Mouse (Mus musculus) cerebellum, postnatal 14 days (tissue): ENCODE data around the gene Vmn2r90.
"Not testable (repeated sequence)": the region's sequence is repeated elsewhere in the genome, so short reads cannot be mapped to it uniquely, and the experiment has no call there.

Experiments
- DNase-seq, 2 experiments: peaks; one replicate each; pipeline ENCODE4 v3.0.0; 2021; ENCODE audit warnings: mixed read lengths in 2 of 2

The Vmn2r90 gene

DNA sequence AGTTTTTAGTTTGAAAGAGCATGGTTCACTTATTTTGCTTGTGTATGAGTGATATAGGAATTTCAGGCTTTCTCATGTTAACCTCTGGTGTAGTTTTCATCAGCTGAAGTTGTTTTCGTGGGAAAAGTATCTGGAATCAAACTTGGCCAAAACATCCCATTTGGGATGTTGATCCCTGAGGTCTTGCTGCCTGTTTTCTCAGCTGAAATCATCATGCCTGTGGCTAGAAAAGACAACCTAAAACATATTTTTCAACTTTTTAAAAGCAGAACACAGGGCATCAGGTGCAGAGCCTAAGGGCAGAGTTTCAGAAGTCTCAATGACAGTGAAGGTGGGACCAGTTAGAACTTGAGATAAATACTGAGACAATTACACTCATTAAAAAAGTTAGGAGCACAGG is at the start of gene Vmn2r90:
TSS of gene Vmn2r90 (plus strand) at position 301 of the 400 bp plus-strand sequence.
- DNase-seq: no peak

DNA sequence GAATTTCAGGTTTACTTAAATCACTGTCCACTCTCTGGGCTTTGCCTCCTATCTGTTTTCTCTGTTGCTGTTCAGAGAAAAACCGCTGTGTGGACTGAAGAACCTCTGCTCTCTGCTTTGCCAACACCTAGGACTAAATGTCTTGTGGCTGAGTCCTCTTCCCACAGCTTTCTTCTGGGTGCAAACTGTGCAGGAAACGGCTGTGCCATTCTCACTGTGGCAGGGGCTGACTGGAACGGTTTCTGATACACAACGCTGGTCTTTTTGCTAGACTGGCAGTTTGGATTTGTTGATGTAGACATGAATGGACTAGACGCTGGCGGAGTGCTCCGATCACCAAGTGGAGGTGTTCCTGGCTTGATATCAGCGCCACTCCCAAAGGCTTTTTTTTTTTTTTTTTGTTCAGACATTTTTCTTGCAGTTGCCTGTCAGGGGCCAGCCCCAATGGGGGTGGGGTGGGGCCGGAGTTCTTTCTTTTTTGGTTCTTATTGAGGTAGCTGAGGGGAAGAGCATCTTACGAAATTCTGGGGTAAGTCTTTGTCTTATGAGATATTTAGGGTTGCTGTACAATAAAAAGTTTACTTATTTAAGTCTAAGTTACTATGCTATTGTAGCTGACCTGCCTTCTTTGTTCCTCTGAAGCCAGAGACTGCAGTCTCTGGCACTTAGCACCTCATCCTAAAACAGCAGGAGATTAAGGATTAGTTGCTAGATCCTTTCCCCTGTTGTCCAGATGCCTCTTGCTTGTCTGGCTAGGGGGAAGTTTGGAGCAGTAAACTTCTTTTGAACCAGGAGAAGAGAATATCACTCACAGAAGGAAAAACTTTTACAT is 48.3 kb upstream of the Vmn2r90 start:
- no peak for DNase-seq

DNA sequence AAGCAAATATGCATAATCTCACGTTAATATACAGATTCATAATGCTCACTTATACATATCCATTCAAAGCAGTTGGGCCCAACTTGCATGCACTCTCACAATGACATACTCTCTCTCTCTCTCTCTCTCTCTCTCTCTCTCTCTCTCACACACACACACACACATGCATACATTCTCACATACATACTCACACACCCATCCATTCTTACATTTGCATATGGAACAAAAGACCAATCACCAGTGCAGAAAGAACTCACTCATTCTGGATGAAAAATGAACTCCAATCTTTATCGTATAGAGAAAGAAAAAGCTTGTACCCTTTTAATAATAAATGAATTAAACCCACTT is 47.7 kb upstream of the Vmn2r90 start:
- DNase-seq: no peak

DNA sequence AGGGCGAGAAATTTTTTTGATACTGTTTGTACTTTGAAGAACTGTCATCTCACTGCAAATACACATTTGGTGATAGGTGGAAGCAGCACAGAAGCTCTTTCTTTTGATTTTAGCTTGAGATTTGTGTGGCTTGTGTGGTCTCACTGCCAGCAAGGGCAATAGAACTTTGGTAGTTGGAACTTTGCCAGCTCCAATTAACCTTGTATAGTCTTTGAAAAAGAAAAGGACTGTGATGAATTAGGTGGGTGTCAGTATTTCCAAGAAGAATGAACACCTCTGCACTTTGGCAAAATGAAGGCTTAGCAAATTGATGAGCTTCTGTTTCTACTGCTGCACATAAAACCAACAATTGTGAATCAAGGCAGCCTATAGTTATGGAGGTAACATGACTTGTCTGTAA is 24.8 kb upstream of the Vmn2r90 start:
- DNase-seq: no peak

DNA sequence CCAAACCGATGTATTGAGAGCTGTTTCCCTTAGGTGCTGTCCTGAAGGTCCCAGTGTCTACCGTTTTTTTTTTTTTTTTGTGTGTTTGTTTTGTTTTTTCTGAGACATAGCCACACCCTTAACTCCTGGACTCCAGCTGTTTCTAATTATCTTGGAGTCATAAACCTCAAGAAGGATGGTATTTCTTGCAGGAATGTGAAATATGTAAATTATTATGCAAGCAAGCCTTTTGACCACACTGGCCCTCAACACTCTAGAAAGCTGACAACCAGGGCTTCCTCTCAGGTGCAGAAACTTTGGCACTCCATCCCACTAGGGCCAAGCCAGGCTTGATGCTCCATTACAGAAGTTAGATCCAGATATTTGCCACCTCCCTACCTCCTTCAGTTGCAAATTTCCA is 12.9 kb upstream of the Vmn2r90 start:
- DNase-seq: no peak

DNA sequence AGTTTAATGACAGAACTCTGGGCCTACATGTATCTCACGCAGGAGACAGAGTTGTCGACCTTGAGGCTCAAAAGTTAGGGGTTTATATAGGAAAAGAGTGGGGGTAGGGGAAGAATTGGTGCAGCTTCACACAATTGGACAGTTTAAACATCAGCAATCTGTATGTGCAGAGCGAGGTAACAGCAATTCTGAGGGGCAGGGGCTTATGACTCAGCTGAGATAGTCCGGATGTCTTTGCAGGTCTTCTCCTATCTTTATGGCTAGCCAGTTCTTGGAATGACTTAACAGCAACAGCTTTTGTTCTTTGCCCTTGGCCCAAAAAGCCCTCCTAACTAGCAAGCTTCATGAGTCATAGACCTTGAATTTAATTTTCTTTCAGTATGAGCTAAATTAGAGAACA is 28.8 kb downstream of the Vmn2r90 start:
- DNase-seq: not testable (repeated sequence)

DNA sequence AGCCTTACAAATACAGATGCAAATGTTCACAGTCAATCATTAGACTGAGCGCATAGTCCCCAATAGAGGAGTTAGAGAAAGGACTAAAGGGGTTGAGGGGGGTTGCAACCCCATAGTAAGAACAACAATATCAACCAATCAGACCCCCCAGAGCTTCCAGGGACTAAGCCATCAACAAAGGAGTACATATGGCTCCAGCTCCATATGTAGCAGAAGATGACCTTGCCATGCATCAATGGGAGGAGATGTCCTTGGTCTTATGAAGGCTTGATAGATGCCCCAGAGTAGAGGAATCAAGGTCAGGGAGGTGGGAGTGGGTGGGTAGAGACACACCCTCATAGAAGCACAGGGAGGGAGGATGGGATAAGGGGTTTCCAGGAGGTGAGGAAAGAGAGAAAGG is 35.1 kb downstream of the Vmn2r90 start:
- DNase-seq: no peak

DNA sequence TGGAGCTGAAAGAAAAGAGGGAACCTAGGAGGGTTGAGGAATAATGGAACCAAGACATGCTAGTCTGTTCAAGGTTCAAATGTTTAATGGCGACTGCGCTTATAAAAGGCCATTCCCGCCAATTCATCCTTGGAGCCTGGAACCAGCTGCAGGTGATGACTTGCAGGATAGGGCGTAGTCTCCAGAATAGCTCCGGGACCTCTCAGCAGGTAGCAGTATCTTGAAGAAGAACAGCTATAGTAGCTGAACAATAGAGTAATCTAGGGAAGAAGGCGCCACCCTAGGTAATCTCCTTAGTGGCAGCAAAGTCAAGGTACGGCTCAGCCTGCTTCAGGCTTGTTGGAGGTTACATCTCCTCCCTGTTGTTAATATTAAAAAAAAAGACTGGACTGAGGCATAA is 35.8 kb downstream of the Vmn2r90 start:
- DNase-seq: not testable (repeated sequence)

DNA sequence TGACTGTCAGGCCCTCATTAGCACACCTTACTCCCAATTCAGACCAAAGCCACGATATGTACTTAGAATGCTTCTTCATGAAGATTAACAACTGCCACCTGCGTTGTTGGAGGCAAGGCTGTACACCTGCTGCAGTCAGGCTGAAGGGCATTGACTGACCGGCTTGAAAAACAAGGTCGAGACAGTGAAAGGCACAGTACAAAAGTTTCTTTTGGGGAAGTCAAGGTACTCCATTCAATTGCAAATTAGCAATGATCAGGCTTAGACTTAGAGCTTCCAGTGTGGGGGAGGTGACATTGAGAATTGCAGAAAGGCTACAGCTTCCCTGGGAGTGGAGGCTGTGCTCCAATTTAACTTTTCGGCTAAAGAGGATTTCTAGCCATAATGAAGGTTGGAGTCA is 36.4 kb downstream of the Vmn2r90 start:
- not testable (repeated sequence) for DNase-seq

DNA sequence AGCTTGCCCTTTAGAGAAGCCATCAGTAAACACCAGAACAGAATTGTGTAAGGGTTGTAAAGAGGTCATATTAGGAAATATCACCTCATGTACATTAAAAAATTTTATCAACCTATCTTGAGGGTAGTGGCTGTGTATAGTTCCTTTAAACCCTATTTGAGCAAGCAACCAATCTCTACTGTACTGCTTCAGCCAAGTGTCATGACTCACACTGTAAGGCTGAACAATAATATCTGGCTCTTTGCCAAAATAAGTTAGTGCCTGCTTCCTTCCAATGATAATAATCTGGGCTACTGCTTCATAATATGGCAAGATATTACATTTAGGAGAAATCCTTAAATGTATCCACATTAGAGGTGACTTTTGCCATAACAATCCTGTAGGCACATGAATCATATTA is 38.0 kb downstream of the Vmn2r90 start:
- DNase-seq: not testable (repeated sequence)

DNA sequence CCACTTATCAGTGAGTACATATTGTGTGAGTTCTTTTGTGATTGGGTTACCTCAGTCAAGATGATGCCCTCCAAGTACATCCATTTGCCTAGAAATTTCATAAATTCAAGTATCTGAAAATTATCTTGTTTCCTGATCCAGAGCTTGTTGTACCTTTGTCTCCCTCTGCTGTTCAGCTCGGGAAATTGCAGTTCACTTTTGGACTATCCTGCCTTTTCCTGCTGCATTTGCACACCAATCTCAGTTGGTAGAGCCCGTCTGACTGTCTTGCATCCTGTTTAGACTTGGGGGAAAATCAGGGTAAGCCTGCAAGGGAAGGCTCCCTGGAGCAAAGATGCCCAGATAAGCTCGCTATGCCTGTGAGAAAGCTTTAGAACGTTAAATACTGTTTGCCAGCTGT is 45.8 kb downstream of the Vmn2r90 start:
- DNase-seq: peak; percentile 68

DNA sequence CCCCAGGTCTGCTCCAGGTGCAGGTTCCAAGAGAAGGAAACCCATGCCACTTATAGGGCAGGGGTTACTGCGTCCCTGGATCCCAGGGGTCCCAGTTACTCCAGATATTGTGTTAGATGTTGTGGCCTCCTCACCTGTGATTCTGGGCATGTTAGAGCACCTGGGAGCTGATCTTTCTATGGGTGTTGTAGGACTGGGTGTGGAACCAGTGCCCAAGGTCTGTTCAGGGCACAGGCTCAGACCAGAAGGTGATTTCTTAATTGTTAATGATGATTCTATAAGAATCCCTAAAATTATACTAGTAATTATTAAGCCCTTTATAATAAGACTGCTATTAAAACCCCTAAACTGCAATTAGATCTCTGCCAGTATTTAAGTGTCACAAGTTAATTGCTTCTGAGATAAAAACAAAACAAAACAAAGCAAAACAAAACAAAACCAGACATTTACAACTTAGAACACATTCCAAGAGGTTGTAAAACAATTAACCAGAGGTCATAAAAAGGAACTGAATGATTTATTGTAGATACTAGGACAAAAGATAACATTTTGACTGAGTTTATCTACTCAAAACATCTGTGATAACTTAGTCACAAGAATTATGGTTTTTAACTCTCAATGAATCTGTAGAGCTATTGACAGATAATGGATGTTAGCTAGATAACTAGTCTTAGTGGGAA is 59.2 kb downstream of the Vmn2r90 start:
- DNase-seq: no peak

DNA sequence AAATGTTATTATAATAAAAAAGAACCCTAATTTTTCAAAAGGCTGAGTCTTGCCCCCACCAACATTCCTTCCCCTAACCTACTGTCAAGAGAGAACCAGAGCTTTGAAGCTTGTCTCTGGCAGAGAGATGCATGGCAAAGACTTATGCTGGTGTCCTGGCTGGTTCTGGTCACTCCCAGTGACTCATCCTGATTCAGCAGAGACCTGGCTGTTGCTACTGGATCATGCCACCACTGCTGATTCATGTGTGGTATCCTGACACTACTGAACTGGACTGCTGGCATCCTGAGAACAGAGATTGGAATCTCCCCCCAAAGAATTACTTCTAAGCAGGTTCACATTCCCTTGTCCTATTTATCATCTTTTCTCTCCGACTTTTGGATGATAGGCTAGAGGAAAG is 60.7 kb downstream of the Vmn2r90 start:
- DNase-seq: no peak

DNA sequence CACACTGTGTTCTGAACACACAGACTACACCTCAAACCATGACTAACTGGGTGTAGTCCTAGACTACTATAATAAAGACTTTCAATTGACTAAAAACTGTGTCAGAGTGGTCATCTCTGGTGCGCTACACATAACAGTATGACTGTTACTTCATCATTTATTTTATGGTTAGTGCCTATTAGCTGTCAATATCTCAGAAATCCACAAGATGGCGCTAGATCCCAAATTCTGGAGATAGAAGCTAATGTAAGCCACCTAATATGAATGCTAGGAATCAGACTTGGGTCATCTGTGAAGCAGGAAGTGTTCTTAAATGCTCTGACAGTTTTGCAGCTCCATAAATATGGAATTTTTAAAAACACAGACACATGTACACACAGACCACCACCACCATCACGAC is 62.9 kb downstream of the Vmn2r90 start:
- DNase-seq: peak; percentile 52 to 74
